Mouse (Mus musculus) liver, embryonic 13.5 days (tissue): ENCODE measurements around the gene Macf1. TPM values are rescaled to one million over a fixed set of nuclear protein-coding genes. Genes with fewer than 3 reads are reported as not detected.

Experiments used
- ATAC-seq: fragments of 200-750 bp; cut with Nextera tagmentation; 2 replicates; pipeline ENCODE4 v1.8.0; 2017; ENCODE audit warnings: low read depth, mild to moderate bottlenecking, moderate number of reproducible peaks, moderate library complexity
- DNase-seq: peaks from one replicate; pipeline ENCODE4 v3.0.0; 2022
- H3K27ac ChIP-seq: fragments of 300-500 bp; sonication (generic); 2 replicates; pipeline ENCODE4 v1.5.1; 2015; ENCODE audit warnings: moderate library complexity, mild to moderate bottlenecking, inconsistent platforms
- H3K27me3 ChIP-seq: fragments of 300-500 bp; sonication (generic); 2 replicates; pipeline ENCODE4 v1.6.1; 2015; ENCODE audit warnings: mild to moderate bottlenecking, inconsistent platforms
- H3K36me3 ChIP-seq: fragments of 300-500 bp; sonication (generic); 2 replicates; pipeline ENCODE4 v1.6.1; 2015; ENCODE audit warnings: mild to moderate bottlenecking, inconsistent platforms
- H3K4me1 ChIP-seq: fragments of 300-500 bp; sonication (generic); replicated peaks from 2 replicates; pipeline ENCODE4 v1.6.1; 2015; ENCODE audit warnings: inconsistent platforms
- H3K4me2 ChIP-seq: fragments of 300-500 bp; sonication (generic); 2 replicates; pipeline ENCODE4 v1.6.1; 2015; ENCODE audit warnings: inconsistent platforms, mild to moderate bottlenecking, moderate library complexity
- H3K4me3 ChIP-seq: fragments of 300-500 bp; sonication (generic); replicated peaks from 2 replicates; pipeline ENCODE4 v1.5.1; 2015; ENCODE audit warnings: mild to moderate bottlenecking, inconsistent platforms
- H3K9ac ChIP-seq: fragments of 300-500 bp; sonication (generic); 2 replicates; pipeline ENCODE4 v1.6.1; 2015; ENCODE audit warnings: mild to moderate bottlenecking, inconsistent platforms
- H3K9me3 ChIP-seq: fragments of 300-500 bp; sonication (generic); replicated peaks from 2 replicates; pipeline ENCODE4 v1.6.1; 2016; ENCODE audit warnings: inconsistent platforms
- WGBS: fragments of 180-500 bp; shearing (Covaris S2); methylation state at CpG from one replicate; pipeline ENCODE4 v1.1.7; 2015; ENCODE audit not compliant: insufficient replicate concordance; 5-methylcytosine and 5-hydroxymethylcytosine counted together
- polyA plus RNA-seq: library from polyadenylated mRNA; unstranded; fragments of >200 nt; fragmentation: Nextera tagmentation; extraction: Ambion mirVana; gene quantifications from 2 replicates; pipeline ENCODE4 v1.2.1, GENCODE M21; 2015

The Macf1 gene
- polyA plus RNA-seq, 1 experiment from 2014 or later: 9.5 TPM

GRCm38 (mm10) chr4:123613309-123613947 is 70.7 kb downstream of the Macf1 start:
- Histone ChIP-seq H3K27me3 (no peaks in the 10 kb centered on the region), H3K4me2 (peak overlapping the region; percentile 43), H3K9ac (no peak overlapping the region), H3K4me3 (peak overlapping the region; percentile 32), H3K27ac (peak overlapping the region; percentile 55; the same call in 1 of the 2 replicates), H3K36me3 (no peaks in the 10 kb centered on the region), H3K9me3 (no peaks in the 10 kb centered on the region), H3K4me1 (peaks cover 36% of the 10 kb centered on the region)
- DNase-seq (no peak), ATAC-seq (peak; percentile 73)
- 55% methylated on average over 7 of the region's 7 CpGs for whole genome bisulfite sequencing

DNA sequence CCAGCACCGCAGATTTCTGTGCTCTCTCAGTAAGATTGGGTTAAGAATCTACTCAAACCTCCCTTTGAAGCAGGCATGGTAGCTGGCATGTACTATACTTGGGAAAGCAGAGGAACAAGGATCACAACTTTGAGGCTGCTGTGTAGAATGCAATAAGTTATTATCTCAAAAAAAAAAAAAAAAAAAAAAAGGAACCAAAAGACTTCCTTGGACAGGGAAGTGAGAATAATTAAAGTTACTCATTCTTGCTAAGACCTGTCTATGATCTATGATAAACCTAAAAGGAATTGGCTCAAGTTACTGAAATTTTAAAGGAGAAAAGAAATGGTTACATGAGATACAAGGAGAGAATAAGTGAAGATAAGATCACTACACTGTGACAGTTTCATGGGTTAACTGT is 72.2 kb downstream of the Macf1 start:
- Histone ChIP-seq H3K9ac (no peak overlapping the region), H3K9me3 (no peaks in the 10 kb centered on the region), H3K36me3 (no peaks in the 10 kb centered on the region), H3K4me2 (no peak overlapping the region), H3K4me1 (peaks cover 34% of the 10 kb centered on the region), H3K27me3 (no peaks in the 10 kb centered on the region), H3K27ac (no peak overlapping the region), H3K4me3 (no peak overlapping the region)
- ATAC-seq: no peak
- no peak for DNase-seq
- WGBS: 90% methylated on average over 1 of the region's 1 CpGs

- Histone ChIP-seq H3K9me3 (no peaks in the 10 kb centered on the region), H3K36me3 (no peaks in the 10 kb centered on the region), H3K27me3 (no peaks in the 10 kb centered on the region), H3K4me3 (no peak overlapping the region), H3K27ac (no peak overlapping the region), H3K9ac (no peak overlapping the region), H3K4me1 (peaks cover 27% of the 10 kb centered on the region), H3K4me2 (no peak overlapping the region)
- ATAC-seq (no peak), DNase-seq (no peak)
- 57% methylated on average over 2 of the region's 2 CpGs for WGBS
Measured at GRCm38 (mm10) chr4:123611241-123611640, 72.9 kb downstream of the Macf1 start.

DNA sequence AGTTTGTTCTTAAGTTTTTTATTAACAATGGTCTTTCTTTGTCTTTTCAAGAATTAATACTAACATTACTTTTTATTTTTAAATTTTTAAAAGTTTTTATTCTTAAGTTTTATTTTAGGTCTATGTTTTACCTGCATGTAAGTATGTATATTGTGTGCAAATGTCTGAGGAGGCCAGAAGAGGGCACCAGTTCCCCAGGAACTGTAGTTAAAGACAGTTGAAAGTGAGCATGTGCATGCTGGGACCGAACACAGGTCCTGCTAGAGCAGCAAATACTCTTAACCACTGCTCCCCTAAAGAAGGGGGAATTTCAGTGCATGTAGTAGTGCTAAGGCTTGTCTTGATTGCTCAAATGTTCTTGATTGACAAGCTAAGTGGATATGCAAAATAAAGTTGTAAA is 77.0 kb downstream of the Macf1 start:
- DNase-seq (no peak), ATAC-seq (no peak)
- Histone ChIP-seq H3K4me1 (no peaks in the 10 kb centered on the region), H3K36me3 (no peaks in the 10 kb centered on the region), H3K27me3 (no peaks in the 10 kb centered on the region), H3K9ac (no peak overlapping the region), H3K4me3 (no peak overlapping the region), H3K9me3 (no peaks in the 10 kb centered on the region), H3K4me2 (no peak overlapping the region), H3K27ac (no peak overlapping the region)
- 69% methylated on average over 1 of the region's 1 CpGs for WGBS

- Histone ChIP-seq H3K27me3 (no peaks in the 10 kb centered on the region), H3K27ac (no peak overlapping the region), H3K4me2 (no peak overlapping the region), H3K4me1 (no peaks in the 10 kb centered on the region), H3K4me3 (no peak overlapping the region), H3K9me3 (no peaks in the 10 kb centered on the region), H3K36me3 (no peaks in the 10 kb centered on the region), H3K9ac (no peak overlapping the region)
- 59% methylated on average over 5 of the region's 5 CpGs for WGBS
- DNase-seq: no peak
- ATAC-seq: no peak
Measured at GRCm38 (mm10) chr4:123605948-123606347, 78.2 kb downstream of the Macf1 start.

GRCm38 (mm10) chr4:123605309-123605708 is 78.9 kb downstream of the Macf1 start:
- no peaks in the 10 kb centered on the region for H3K36me3 ChIP-seq
- ATAC-seq (no peak), DNase-seq (no peak)
- no peak overlapping the region for H3K27ac ChIP-seq
- H3K4me2 ChIP-seq: no peak overlapping the region
- no peak overlapping the region for H3K9ac ChIP-seq
- no peaks in the 10 kb centered on the region for H3K27me3 ChIP-seq
- H3K4me3 ChIP-seq: no peak overlapping the region
- WGBS: 79% methylated on average over 1 of the region's 1 CpGs
- H3K9me3 ChIP-seq: no peaks in the 10 kb centered on the region
- H3K4me1 ChIP-seq: no peaks in the 10 kb centered on the region

- Histone ChIP-seq H3K9me3 (no peaks in the 10 kb centered on the region), H3K4me2 (no peak overlapping the region), H3K36me3 (no peaks in the 10 kb centered on the region), H3K4me1 (peaks cover 7% of the 10 kb centered on the region; the same call in 1 of the 2 replicates), H3K27me3 (no peaks in the 10 kb centered on the region), H3K27ac (no peak overlapping the region), H3K4me3 (no peak overlapping the region), H3K9ac (no peak overlapping the region)
- 59% methylated on average over 2 of the region's 2 CpGs for WGBS
- ATAC-seq: no peak
- no peak for DNase-seq
Measured at GRCm38 (mm10) chr4:123602700-123603261, 81.4 kb downstream of the Macf1 start.

GRCm38 (mm10) chr4:123601036-123601435 is 83.1 kb downstream of the Macf1 start:
- H3K4me3 ChIP-seq: no peak overlapping the region
- H3K27ac ChIP-seq: no peak overlapping the region
- H3K36me3 ChIP-seq: no peaks in the 10 kb centered on the region
- DNase-seq (no peak), ATAC-seq (no peak)
- no peaks in the 10 kb centered on the region for H3K27me3 ChIP-seq
- 76% methylated on average over 1 of the region's 1 CpGs for WGBS
- H3K9me3 ChIP-seq: no peaks in the 10 kb centered on the region
- H3K9ac ChIP-seq: no peak overlapping the region
- no peak overlapping the region for H3K4me2 ChIP-seq
- peaks cover 7% of the 10 kb centered on the region; the same call in 1 of the 2 replicates for H3K4me1 ChIP-seq

DNA sequence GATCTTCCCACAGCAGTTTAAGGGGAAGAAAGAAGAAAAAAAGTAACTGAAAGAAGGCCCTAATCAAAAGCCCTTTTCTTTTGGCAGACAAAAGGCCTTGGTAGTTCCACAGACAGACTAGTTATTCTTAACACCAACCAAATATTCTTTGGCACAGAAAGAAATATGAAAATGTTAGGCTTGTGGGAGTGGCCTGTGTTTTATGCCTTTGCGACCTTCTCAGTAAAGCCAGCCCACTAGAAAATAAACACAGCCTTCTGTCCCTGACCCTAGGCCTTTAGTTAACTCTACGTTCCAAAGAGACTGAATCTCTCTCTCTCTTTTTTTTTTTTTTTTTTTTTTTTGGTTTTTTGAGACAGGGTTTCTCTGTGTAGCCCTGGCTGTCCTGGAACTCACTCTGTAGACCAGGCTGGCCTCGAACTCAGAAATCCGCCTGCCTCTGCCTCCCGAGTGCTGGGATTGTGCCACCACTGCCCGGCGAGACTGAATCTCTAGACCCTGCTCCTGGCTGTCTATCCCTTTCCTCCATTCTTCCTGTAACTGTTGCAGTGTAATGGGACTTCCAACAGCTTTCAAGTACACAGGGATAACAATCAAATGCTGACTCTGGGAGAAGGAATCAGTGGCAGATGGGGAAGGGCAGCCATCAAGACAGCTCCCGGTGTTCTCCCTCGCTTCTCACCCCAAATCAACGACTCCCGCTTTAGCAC is 85.5 kb downstream of the Macf1 start:
- Histone ChIP-seq H3K27ac (peak overlapping the region; percentile 23; the same call in 1 of the 2 replicates), H3K4me1 (peaks cover 21% of the 10 kb centered on the region), H3K4me2 (no peak overlapping the region), H3K36me3 (no peaks in the 10 kb centered on the region), H3K4me3 (no peak overlapping the region), H3K27me3 (no peaks in the 10 kb centered on the region), H3K9ac (no peak overlapping the region), H3K9me3 (no peaks in the 10 kb centered on the region)
- DNase-seq: no peak
- ATAC-seq: no peak
- WGBS: 76% methylated on average over 11 of the region's 11 CpGs

DNA sequence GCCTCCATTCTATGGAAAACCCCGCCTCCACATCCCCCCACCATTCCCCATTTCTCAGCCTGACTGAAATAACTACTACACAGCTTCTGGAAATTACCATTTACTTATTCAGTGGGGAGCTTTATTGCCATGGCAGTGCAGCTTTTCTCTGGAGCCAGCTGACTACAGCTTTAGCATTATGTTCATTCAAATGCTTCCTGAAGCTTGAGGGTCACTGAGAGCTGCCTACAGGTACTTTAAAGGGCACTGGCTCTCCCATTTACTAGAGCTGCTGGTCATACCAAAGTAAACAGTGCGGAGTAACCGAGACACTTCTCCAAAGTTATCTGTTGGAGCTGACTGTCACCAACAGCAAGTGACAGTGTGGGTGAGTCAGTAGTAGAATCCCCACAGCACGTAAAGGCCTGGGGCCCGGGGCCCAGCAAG is 89.8 kb downstream of the Macf1 start:
- DNase-seq: no peak
- no peak overlapping the region for H3K9ac ChIP-seq
- ATAC-seq: no peak
- 61% methylated on average over 5 of the region's 5 CpGs for WGBS
- H3K4me1 ChIP-seq: peaks cover 21% of the 10 kb centered on the region
- no peak overlapping the region for H3K27ac ChIP-seq
- no peak overlapping the region for H3K4me3 ChIP-seq
- no peak overlapping the region for H3K4me2 ChIP-seq
- no peaks in the 10 kb centered on the region for H3K9me3 ChIP-seq
- H3K27me3 ChIP-seq: no peaks in the 10 kb centered on the region
- no peaks in the 10 kb centered on the region for H3K36me3 ChIP-seq

- Histone ChIP-seq H3K27ac (no peak overlapping the region), H3K4me1 (peaks cover 22% of the 10 kb centered on the region), H3K27me3 (no peaks in the 10 kb centered on the region), H3K4me2 (no peak overlapping the region), H3K9ac (no peak overlapping the region), H3K9me3 (no peaks in the 10 kb centered on the region), H3K36me3 (no peaks in the 10 kb centered on the region), H3K4me3 (no peak overlapping the region)
- no peak for DNase-seq
- no peak for ATAC-seq
- WGBS: 58% methylated on average over 3 of the region's 3 CpGs
Measured at GRCm38 (mm10) chr4:123593664-123594063, 90.5 kb downstream of the Macf1 start.
